Mouse (Mus musculus): ENCODE data around the gene Marcks.
"Not testable (repeated sequence)": the region's sequence is repeated elsewhere in the genome, so short reads cannot be mapped to it uniquely, and the experiment has no call there.

Gene Marcks

DNA sequence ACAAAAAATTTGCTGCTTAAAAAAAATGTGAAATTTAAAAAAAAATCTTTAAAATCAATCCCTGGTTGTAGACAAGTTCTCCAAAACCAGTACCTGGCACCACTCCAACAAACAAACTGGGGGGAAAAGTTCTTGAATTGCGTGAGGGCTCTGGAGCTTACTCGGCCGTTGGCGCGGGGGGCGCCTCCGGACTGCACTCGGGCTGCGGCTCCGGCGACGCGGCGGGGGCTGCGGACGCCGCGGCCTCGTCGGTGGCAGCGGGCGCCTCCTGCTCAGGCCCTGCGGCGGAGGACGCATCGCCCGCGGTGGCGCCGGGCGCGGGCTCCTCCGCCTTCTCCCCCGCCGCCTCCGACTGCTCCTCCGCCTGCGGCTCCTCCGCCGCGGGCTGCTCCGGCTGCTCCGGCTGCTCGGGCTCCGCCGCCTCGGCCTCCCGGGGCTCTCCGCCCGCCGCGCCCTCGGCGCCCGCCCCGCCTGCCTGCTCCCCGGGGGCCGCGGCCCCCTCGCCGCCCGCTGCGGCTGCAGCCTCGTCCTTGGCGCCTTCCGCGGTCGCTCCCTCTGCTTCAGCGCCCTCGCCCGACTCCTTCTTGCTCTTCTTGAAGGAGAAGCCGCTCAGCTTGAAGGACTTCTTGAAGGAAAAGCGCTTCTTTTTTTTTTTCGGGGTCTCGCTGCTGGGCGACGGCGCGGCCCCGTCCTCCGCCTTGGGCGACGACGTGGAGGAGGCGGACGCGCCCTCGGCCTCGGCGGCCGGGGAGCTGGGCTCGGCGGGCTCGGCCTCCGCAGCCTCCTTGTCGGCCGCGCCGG, 2.6 kb downstream of the Marcks start:
- DNase-seq (ENCODE audit: low spot score in 2 of 2), result peak; percentile 10 to 17

- no peak for DNase-seq (ENCODE audit: low spot score in 2 of 2)
Measured at GRCm38 (mm10) chr10:37133876-37134708, 4.6 kb downstream of the Marcks start.

DNA sequence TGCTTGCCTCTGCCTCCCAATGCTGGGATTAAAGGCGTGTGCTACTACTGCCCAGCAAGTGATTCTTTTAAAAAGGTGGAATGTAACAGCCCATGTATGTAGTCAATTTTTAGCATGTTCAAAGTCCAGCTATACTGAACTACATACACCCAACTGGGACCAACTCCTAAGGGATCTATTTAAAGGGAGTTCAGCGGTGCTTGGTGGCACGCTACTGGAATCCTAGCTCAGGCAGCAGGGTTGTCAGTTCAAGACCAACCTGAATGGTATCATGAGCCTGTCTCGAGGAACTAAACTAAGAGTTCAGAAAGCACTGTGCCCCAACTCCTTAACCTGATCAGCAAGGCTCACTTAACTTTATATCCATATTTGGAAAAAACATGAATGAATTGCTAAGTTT, 6.0 kb downstream of the Marcks start:
- DNase-seq (ENCODE audit: low spot score in 2 of 2), result no peak

- DNase-seq (ENCODE audit: low spot score in 2 of 2), result no peak
Measured at GRCm38 (mm10) chr10:37129652-37130051, 9.1 kb downstream of the Marcks start.

- no peak for DNase-seq (ENCODE audit: low spot score in 2 of 2)
Measured at GRCm38 (mm10) chr10:37115329-37115728, 23.4 kb downstream of the Marcks start.

GRCm38 (mm10) chr10:37112812-37113211, 25.9 kb downstream of the Marcks start:
- DNase-seq (ENCODE audit: low spot score in 2 of 2), result no peak

DNA sequence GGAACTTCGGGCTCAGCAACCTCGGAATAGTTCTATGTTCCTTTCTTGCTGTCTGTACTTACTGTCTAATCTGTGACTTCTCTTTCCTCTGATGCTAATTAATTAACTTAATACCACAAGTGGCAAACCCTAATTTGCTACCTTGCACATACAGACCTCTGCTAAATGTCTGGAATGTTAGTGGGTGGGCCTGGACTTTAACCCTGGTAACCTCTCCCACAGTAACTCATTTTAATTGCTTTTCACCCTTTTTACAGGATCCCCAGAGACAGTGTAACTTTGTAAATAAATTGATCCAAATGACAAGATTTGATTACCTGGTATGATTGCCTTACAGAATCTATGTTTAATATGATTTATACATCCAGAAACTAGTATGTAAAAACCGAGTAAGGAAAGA, 26.4 kb downstream of the Marcks start:
- DNase-seq (ENCODE audit: low spot score in 2 of 2), result no peak

- no peak for DNase-seq (ENCODE audit: low spot score in 2 of 2)
Measured at GRCm38 (mm10) chr10:37111432-37111831, 27.3 kb downstream of the Marcks start.

- DNase-seq (ENCODE audit: low spot score in 2 of 2), result no peak
Measured at GRCm38 (mm10) chr10:37106871-37107627, 31.7 kb downstream of the Marcks start.

DNA sequence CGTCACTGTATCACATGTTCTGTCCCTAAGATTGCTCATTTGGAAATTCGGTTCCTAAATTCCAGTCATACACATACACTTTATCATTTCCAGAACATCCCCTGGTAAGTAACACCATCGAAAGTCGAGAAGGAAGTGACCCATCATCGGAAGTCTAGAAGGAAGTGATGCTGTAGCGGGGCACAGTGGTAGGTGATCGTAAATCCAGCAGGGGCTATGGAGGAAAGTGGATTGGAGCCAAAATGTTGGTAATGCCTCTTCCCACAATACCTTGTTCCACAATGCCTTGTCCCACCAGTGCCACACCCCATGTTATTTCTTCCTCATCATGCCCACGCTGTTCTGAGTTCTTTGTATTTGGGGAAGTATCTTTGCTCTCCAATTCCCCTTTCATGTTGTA, 32.4 kb downstream of the Marcks start:
- no peak for DNase-seq (ENCODE audit: low spot score in 2 of 2)

- no peak for DNase-seq (ENCODE audit: low spot score in 2 of 2)
Measured at GRCm38 (mm10) chr10:37102227-37103080, 36.3 kb downstream of the Marcks start.

- no peak for DNase-seq (ENCODE audit: low spot score in 2 of 2)
Measured at GRCm38 (mm10) chr10:37101733-37102132, 37.0 kb downstream of the Marcks start.

DNA sequence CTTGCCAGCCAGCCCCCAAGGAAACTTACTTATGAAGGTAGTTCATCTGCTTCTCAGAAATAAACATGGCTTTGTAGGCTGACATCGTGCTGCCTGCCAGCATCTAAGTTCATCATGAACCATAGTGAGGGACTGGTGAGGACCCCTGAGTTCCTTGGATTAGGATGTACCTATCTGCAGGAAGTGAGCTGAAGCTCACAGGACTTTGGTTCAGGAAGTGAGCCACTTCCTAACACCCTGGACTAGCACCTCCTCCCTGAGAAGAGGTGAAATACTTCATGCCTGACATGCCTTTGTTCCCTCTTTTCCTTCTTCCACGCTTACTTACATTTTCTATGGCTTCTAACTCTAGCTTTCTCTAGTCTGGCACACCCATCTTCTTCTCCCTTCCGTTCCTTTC, 42.2 kb downstream of the Marcks start:
- DNase-seq (ENCODE audit: low spot score in 2 of 2), result no peak

DNA sequence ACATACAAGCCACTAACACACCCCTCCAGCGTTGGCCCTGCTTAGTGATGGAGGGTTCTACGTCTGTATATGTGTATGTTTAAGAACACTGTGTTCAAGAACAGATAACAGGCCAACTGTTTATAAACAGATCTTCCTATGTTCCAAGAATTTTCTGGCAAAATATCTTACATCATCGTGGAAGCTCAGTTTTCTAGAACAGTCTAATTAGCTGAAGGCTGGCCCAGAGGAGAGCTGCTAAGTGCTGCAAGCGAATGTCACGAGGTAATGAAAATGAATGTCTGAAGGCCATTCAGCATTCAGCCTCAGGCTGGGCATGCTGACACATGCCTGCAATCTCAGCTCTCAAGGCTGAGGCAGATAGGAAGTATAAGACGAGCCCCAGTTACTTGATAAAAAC, 42.9 kb downstream of the Marcks start:
- DNase-seq (ENCODE audit: low spot score in 2 of 2), result no peak

DNA sequence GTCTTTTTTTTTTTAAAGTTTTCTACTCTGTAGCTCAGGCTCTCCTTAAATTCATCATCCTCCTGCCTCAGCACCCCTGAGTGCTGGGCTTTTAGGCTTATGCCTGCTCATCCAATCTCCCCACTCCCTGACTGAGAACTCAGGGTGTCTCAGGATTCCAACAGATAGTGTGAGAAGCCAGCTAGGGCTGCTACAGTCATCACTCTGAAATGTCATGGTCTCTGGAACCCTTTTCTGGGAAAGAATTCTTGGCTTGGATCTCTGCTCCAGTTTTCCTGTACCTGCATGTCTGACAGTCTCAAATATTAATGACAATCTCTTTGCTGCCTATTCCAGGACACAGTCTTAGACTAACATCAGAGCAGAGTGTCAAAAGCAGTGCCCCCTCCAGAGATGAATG, 45.4 kb downstream of the Marcks start:
- no peak for DNase-seq (ENCODE audit: low spot score in 2 of 2)

- DNase-seq (ENCODE audit: low spot score in 2 of 2), result no peak
Measured at GRCm38 (mm10) chr10:37090411-37090810, 48.3 kb downstream of the Marcks start.

DNA sequence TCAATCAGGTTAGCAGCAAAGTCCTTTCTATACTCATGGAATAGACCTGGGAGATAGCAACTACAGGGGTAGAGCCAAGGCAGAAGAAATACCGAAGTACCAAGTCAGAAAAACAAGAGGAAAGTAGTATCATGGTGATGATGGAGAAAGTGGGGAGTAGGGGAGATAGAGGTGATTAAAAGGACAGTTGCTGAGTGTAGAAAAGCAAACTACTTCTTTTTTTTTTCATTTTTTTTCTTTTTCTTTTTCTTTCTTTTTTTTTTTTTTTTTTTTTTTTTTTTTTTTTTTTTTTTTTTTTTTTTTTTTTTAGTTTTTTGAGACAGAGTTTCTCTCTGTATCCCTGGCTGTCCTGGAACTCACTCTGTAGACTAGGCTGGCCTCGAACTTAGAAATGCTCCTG, 54.6 kb downstream of the Marcks start:
- DNase-seq (ENCODE audit: low spot score in 2 of 2), result not testable (repeated sequence)
